Comparison of ENCODE assay signal across 10 mouse cellular contexts in the genomic region with DNA sequence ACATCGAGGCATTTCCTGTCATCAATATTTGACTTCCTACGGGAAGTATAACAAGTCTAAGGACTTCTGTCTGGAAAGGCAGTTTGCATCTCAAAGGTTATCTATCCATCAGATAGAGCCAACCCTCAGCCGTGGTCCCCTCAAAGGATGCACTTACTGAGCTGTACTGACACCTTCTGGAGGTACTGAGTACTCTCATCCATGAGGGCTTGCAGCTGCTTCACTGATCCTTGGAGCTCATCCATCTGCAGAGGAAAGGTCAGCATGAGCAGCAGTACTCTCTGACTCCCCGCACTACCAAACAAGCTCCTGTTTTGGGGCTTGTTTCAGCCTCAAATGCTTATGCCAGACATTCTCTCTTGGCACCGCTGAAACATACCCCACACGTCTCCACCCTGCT. TPM values are rescaled to one million over a fixed set of nuclear protein-coding genes. Genes with fewer than 3 reads are reported as not detected.
DNase-seq lines count a peak whose midpoint lies in the region; ATAC-seq and TF ChIP-seq lines count a peak whose summit lies in the region.
"Had no signal": no experiment of that assay in that cellular context is flagged by ENCODE, and none has a peak within 500 bp of the region (broad histone marks: within the 10 kb centered on the region; RNA-seq: fewer than 3 reads in every experiment).

No protein-coding gene starts in this region.

- H3K36me3 ChIP-seq in midbrain, postnatal 0 days (ENCODE audit: insufficient read depth, low read length), result peaks cover 3% of the 10 kb centered on the region; the same call in 1 of the 2 replicates
- H3K36me3 ChIP-seq in midbrain, embryonic 16.5 days (ENCODE audit: control insufficient read depth, insufficient read depth, low read length), result no peaks in the 10 kb centered on the region
- peaks cover 12% of the 10 kb centered on the region; the same call in 1 of the 2 replicates for H3K36me3 ChIP-seq in small intestine, adult 2 months (ENCODE audit: control insufficient read depth, insufficient read depth, low read length)
- H3K36me3 ChIP-seq: hindbrain, embryonic 15.5 days had no signal

- peak; percentile 81 for ATAC-seq in frontal cortex, adult (ENCODE audit: low TSS enrichment)
- ATAC-seq in midbrain, postnatal 0 days (ENCODE audit: low FRiP score), result no peak
- no peak for ATAC-seq in midbrain, embryonic 16.5 days
- ATAC-seq in cerebellum, adult (ENCODE audit: insufficient number of reproducible peaks, low FRiP score, low TSS enrichment), result peak; percentile 53; the same call in 1 of the 2 replicates

- no peak overlapping the region for H3K9ac ChIP-seq in midbrain, postnatal 0 days (replicated peaks; ENCODE audit: low read length, poor library complexity, severe bottlenecking)
- H3K9ac ChIP-seq in midbrain, embryonic 16.5 days (ENCODE audit: low read depth, low read length), result no peak overlapping the region
- H3K9ac ChIP-seq: hindbrain, embryonic 15.5 days; neural tube, embryonic 13.5 days had no signal

- H3K27me3 ChIP-seq in midbrain, postnatal 0 days (ENCODE audit: insufficient read depth, low read length), result no peaks in the 10 kb centered on the region
- H3K27me3 ChIP-seq in midbrain, embryonic 16.5 days (ENCODE audit: control insufficient read depth, insufficient read depth, low read depth, low read length), result no peaks in the 10 kb centered on the region
- no peaks in the 10 kb centered on the region for H3K27me3 ChIP-seq in small intestine, adult 2 months (ENCODE audit: control insufficient read depth, insufficient read depth, low read length)
- H3K27me3 ChIP-seq: hindbrain, embryonic 15.5 days; neural tube, embryonic 13.5 days had no signal

- H3K9me3 ChIP-seq in midbrain, postnatal 0 days (ENCODE audit: low read length), result no peaks in the 10 kb centered on the region
- H3K9me3 ChIP-seq in midbrain, embryonic 16.5 days (replicated peaks; ENCODE audit: control insufficient read depth, low read length, poor library complexity, severe bottlenecking), result no peaks in the 10 kb centered on the region
- H3K9me3 ChIP-seq: hindbrain, embryonic 15.5 days; neural tube, embryonic 13.5 days had no signal

- no peak overlapping the region for H3K27ac ChIP-seq in midbrain, postnatal 0 days (ENCODE audit: low read depth, low read length)
- H3K27ac ChIP-seq in midbrain, embryonic 16.5 days (ENCODE audit: low read length), result no peak overlapping the region
- H3K27ac ChIP-seq in small intestine, adult 2 months (ENCODE audit: insufficient read depth, low read depth, low read length), result no peak overlapping the region
- H3K27ac ChIP-seq: hindbrain, embryonic 15.5 days; neural tube, embryonic 13.5 days had no signal

- 64% methylated on average over 6 of the region's 6 CpGs for WGBS in midbrain, postnatal 0 days
- 69% methylated on average over 6 of the region's 6 CpGs for WGBS in midbrain, embryonic 16.5 days
- 57% methylated on average over 6 of the region's 6 CpGs for WGBS in small intestine, adult 2 months

- no peak overlapping the region for H3K4me2 ChIP-seq in midbrain, postnatal 0 days (ENCODE audit: low read depth, low read length, poor library complexity, severe bottlenecking)
- no peak overlapping the region for H3K4me2 ChIP-seq in midbrain, embryonic 16.5 days (ENCODE audit: low read length)
- H3K4me2 ChIP-seq: hindbrain, embryonic 15.5 days; neural tube, embryonic 13.5 days had no signal

- no peak for TF ChIP-seq POLR2A in small intestine, adult 2 months (IDR thresholded peaks at IDR 0.05; ENCODE audit: low read depth, low read length)

- H3K4me1 ChIP-seq in midbrain, postnatal 0 days (ENCODE audit: insufficient read depth, low read length), result no peaks in the 10 kb centered on the region
- H3K4me1 ChIP-seq in midbrain, embryonic 16.5 days (ENCODE audit: control insufficient read depth, insufficient read depth, low read length), result no peaks in the 10 kb centered on the region
- no peaks in the 10 kb centered on the region for H3K4me1 ChIP-seq in small intestine, adult 2 months (ENCODE audit: control insufficient read depth, insufficient read depth, insufficient read length, low read length)
- H3K4me1 ChIP-seq: hindbrain, embryonic 15.5 days; neural tube, embryonic 13.5 days had no signal

- no peak overlapping the region for H3K4me3 ChIP-seq in midbrain, postnatal 0 days (ENCODE audit: low read depth, low read length)
- no peak overlapping the region for H3K4me3 ChIP-seq in midbrain, embryonic 16.5 days (ENCODE audit: low read depth, low read length)
- no peak overlapping the region for H3K4me3 ChIP-seq in small intestine, adult 2 months (ENCODE audit: low read depth, low read length)
- H3K4me3 ChIP-seq: hindbrain, embryonic 15.5 days; neural tube, embryonic 13.5 days had no signal

- TF ChIP-seq CTCF in midbrain, postnatal 0 days (IDR thresholded peaks at IDR 0.05), result peak; percentile 83
- TF ChIP-seq CTCF in small intestine, adult 2 months (IDR thresholded peaks at IDR 0.05; ENCODE audit: extremely low read depth, insufficient read length, insufficient replicate concordance, low read depth, low read length), result peak; percentile 34; the same call in 1 of the 2 replicates

- DNase-seq in frontal cortex, postnatal 14 days (ENCODE audit: low spot score in 2 of 2), result no peak
- peak; percentile 88 for DNase-seq in midbrain, postnatal 0 days (ENCODE audit: low spot score)
- DNase-seq in kidney, postnatal 4 days, result peak; percentile 60 to 74
- DNase-seq in urinary bladder, postnatal 36 days (ENCODE audit: low spot score in 2 of 2), result no peak

RNA-seq across cellular contexts. Expression of gene Ndrg3, which starts 4.7 kb away (rescaled TPM):
- 141 and 178 TPM in 2 replicates for total RNA-seq in midbrain, postnatal 0 days (2014; rRNA removed)
- polyA plus RNA-seq in midbrain, postnatal 0 days (2015; fragmentation: Nextera tagmentation; extraction: Ambion mirVana), result 160 and 169 TPM in 2 replicates
- polyA plus RNA-seq in midbrain, embryonic 16.5 days (2015; fragmentation: Nextera tagmentation; extraction: Ambion mirVana), result 135 and 155 TPM in 2 replicates
- 23.2 and 41.0 TPM in 2 replicates for polyA plus RNA-seq in small intestine, adult 2 months (2012; rRNA removed)

RNA-seq across cellular contexts. Expression of gene Dsn1, which starts 10.4 kb away (rescaled TPM):
- 5.3 and 8.8 TPM in 2 replicates for total RNA-seq in midbrain, postnatal 0 days (2014; rRNA removed)
- polyA plus RNA-seq in midbrain, postnatal 0 days (2015; fragmentation: Nextera tagmentation; extraction: Ambion mirVana), result 7.2 and 7.8 TPM in 2 replicates
- polyA plus RNA-seq in midbrain, embryonic 16.5 days (2015; fragmentation: Nextera tagmentation; extraction: Ambion mirVana), result 7.0 and 9.5 TPM in 2 replicates
- 0.70 and 1.1 TPM in 2 replicates for polyA plus RNA-seq in small intestine, adult 2 months (2012; rRNA removed)

Comparison
In these comparisons a context has a peak if more than half of its experiments do, and no peak if none do; other contexts are left out.
1. ATAC-seq: peak in frontal cortex, adult (single experiment) and cerebellum, adult (single experiment); none in midbrain, postnatal 0 days (single experiment) and midbrain, embryonic 16.5 days (single experiment).
2. DNase-seq: peak in midbrain, postnatal 0 days (single experiment) and kidney, postnatal 4 days (2 of 2); none in frontal cortex, postnatal 14 days (0 of 2) and urinary bladder, postnatal 36 days (0 of 2).